Mouse (Mus musculus): ENCODE data around the gene Nab2.

Gene Nab2

GRCm38 (mm10) chr10:127618173-127618572 lies 50.2 kb downstream of the Nab2 start:
- DNase-seq (ENCODE audit: extremely low read depth, insufficient read length, low spot score) = no peak

GRCm38 (mm10) chr10:127617294-127617693 lies 51.1 kb downstream of the Nab2 start:
- no peak for DNase-seq (ENCODE audit: extremely low read depth, insufficient read length, low spot score)

GRCm38 (mm10) chr10:127616261-127616679 lies 52.1 kb downstream of the Nab2 start:
- DNase-seq (ENCODE audit: extremely low read depth, insufficient read length, low spot score) = peak; percentile 78

GRCm38 (mm10) chr10:127615591-127615990 lies 52.8 kb downstream of the Nab2 start:
- DNase-seq (ENCODE audit: extremely low read depth, insufficient read length, low spot score) = peak; percentile 48

- DNase-seq (ENCODE audit: extremely low read depth, insufficient read length, low spot score) = no peak
Observed at GRCm38 (mm10) chr10:127615034-127615374, 53.4 kb downstream of the Nab2 start.

GRCm38 (mm10) chr10:127614236-127615033 lies 53.9 kb downstream of the Nab2 start:
- DNase-seq (ENCODE audit: extremely low read depth, insufficient read length, low spot score) = no peak

- no peak for DNase-seq (ENCODE audit: extremely low read depth, insufficient read length, low spot score)
Observed at GRCm38 (mm10) chr10:127612079-127612775, 56.1 kb downstream of the Nab2 start.

All from 3134 (cell line).